Mouse (Mus musculus): ENCODE measurements around the gene Cdc42ep3.

Cdc42ep3 gene

GRCm38 (mm10) chr17:79285030-79285601 lies 69.8 kb downstream of the Cdc42ep3 start:
- DNase-seq = no peak

All from thymus, postnatal 14 days (tissue).